Mouse (Mus musculus) heart, embryonic 14.5 days (tissue): ENCODE data around the gene Tubgcp2. TPM values are rescaled to one million over a fixed set of nuclear protein-coding genes. Genes with fewer than 3 reads are reported as not detected.

Experiments
- ATAC-seq: fragments of 200-750 bp; cut with Nextera tagmentation; 2 replicates; pipeline ENCODE4 v1.8.0; 2017; ENCODE audit warnings: low read depth, moderate TSS enrichment; ENCODE audit not compliant: insufficient number of reproducible peaks, insufficient read depth, low FRiP score
- H3K27ac ChIP-seq, 2 experiments: fragments of 200-500 bp in 1 of 2; fragments of 300-500 bp in 1 of 2; sonication (generic) in 1 of 2; replicated peaks in 1 of 2; 2 replicates each; pipeline ENCODE4 v1.5.1; 2012 to 2014; ENCODE audit warnings: low read depth in 2 of 2, low read length in 2 of 2, control low read depth in 1 of 2, mild to moderate bottlenecking in 1 of 2, mixed read lengths in 1 of 2; ENCODE audit not compliant: control insufficient read depth in 1 of 2, insufficient read depth in 1 of 2
- H3K27me3 ChIP-seq: fragments of 300-500 bp; sonication (generic); 2 replicates; pipeline ENCODE4 v1.6.1; 2014; ENCODE audit warnings: mild to moderate bottlenecking, low read length, control low read depth; ENCODE audit not compliant: control insufficient read depth, insufficient read depth
- H3K36me3 ChIP-seq: fragments of 300-500 bp; sonication (generic); 2 replicates; pipeline ENCODE4 v1.6.1; 2014; ENCODE audit warnings: mild to moderate bottlenecking, control low read depth, low read length, mixed read lengths; ENCODE audit not compliant: control insufficient read depth, insufficient read depth
- H3K4me1 ChIP-seq, 2 experiments: fragments of 200-500 bp in 1 of 2; fragments of 300-500 bp in 1 of 2; sonication (generic) in 1 of 2; 2 replicates each; pipeline ENCODE4 v1.6.1; 2012 to 2014; ENCODE audit warnings: low read length in 2 of 2, control low read depth in 1 of 2, mixed read lengths in 1 of 2; ENCODE audit not compliant: control insufficient read depth in 2 of 2, insufficient read depth in 2 of 2
- H3K4me2 ChIP-seq: fragments of 300-500 bp; sonication (generic); 2 replicates; pipeline ENCODE4 v1.6.1; 2014; ENCODE audit warnings: mild to moderate bottlenecking, low read length
- H3K4me3 ChIP-seq, 2 experiments: fragments of 200-500 bp in 1 of 2; fragments of 300-500 bp in 1 of 2; sonication (generic) in 1 of 2; 2 replicates each; pipeline ENCODE4 v1.5.1; 2012 to 2014; ENCODE audit warnings: low read length in 2 of 2, mild to moderate bottlenecking in 2 of 2, control low read depth in 1 of 2, low read depth in 1 of 2, moderate library complexity in 1 of 2; ENCODE audit not compliant: control insufficient read depth in 1 of 2, insufficient read depth in 1 of 2
- H3K9ac ChIP-seq: fragments of 300-500 bp; sonication (generic); 2 replicates; pipeline ENCODE4 v1.6.1; 2014; ENCODE audit warnings: mild to moderate bottlenecking, low read length
- H3K9me3 ChIP-seq: fragments of 300-500 bp; sonication (generic); 2 replicates; pipeline ENCODE4 v1.6.1; 2016; ENCODE audit warnings: low read length, control low read depth; ENCODE audit not compliant: control insufficient read depth
- WGBS: fragments of 180-500 bp; shearing (Covaris S2); extraction: QIAGEN DNeasy Blood & Tissue Kit; methylation state at CpG from one replicate; pipeline ENCODE4 v1.1.7; 2014; 5-methylcytosine and 5-hydroxymethylcytosine counted together
- polyA plus RNA-seq: library from polyadenylated mRNA; unstranded; fragments of >200 nt; fragmentation: Nextera tagmentation; extraction: Ambion mirVana; gene quantifications from 2 replicates; pipeline ENCODE4 v1.2.1, GENCODE M21; 2014

Gene Tubgcp2
- polyA plus RNA-seq, 1 experiment from 2014 or later, result 34.2 TPM

DNA sequence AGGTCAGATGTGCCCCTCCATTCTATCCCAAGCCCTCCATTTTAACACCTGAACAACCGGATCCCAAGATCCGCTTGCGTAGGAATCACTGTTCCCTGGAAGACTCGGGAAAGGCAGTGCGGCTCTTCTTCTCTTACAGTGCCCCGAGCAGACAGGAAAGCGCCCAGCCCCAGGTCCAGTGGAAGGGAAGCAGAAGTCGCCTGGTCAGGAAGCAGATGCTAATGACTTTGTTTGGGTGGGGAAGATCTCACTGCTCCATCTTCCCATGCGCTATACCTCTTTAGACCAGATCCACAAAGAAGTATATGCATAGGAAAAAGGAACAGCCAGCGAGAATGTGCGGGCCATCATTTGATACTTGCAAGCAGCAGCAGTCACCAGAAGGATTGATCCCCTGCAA lies 79.0 kb downstream of the Tubgcp2 start:
- no peak for ATAC-seq
- Histone ChIP-seq H3K9ac (no peak overlapping the region), H3K4me3 (no peak overlapping the region), H3K4me2 (no peak overlapping the region), H3K9me3 (no peaks in the 10 kb centered on the region), H3K4me1 (peaks cover 6 to 9% of the 10 kb centered on the region in 2 experiments), H3K27ac (no peak overlapping the region), H3K27me3 (peaks cover 5% of the 10 kb centered on the region), H3K36me3 (no peaks in the 10 kb centered on the region)
- 54% methylated on average over 11 of the region's 11 CpGs for WGBS

DNA sequence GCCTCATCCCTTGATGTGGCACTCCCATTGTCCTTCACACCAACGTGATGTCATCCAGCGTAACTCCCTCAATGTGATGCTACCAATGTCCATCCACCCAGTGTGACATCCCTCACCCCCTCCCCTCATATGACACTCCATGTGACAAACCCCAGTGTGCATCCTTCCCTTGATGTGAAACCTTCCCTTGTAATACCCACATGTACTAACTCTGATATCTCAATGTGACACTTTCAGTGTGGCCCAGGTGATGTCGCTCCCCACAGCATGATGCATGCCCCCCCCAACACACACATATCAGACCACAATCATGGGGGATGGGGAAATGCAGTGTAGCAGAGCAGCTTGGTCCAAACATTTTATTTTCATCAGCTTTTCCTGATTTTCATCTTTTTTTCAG lies 79.8 kb downstream of the Tubgcp2 start:
- 66% methylated on average over 3 of the region's 3 CpGs for WGBS
- Histone ChIP-seq H3K27me3 (peaks cover 5% of the 10 kb centered on the region), H3K4me3 (no peak overlapping the region)

DNA sequence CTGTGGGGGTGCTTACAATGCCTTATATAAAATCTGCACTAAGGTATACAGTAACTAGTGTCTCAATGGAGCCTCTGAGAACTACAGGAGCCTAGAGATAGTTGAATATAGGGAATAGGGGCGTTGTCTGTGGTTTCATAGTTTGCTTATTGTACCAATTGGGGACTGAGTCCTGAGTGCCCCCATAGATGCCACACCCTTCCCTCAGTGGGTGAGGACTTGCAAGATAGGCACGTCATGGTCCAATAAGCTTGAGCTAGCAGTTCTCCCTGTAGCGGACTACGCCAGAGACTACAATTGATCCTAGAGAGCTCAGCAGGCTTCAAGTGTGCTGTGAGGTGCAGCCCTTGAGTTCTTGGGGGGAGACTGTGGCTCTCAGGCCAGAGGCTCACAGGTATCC lies 81.0 kb downstream of the Tubgcp2 start:
- WGBS, result 86% methylated on average over 4 of the region's 4 CpGs
- H3K27me3 ChIP-seq, result peaks cover 5% of the 10 kb centered on the region

More for the DNA sequence above, 79.8 kb downstream of the Tubgcp2 start:
- H3K4me1 ChIP-seq, result peaks cover 6 to 9% of the 10 kb centered on the region in 2 experiments
- H3K9ac ChIP-seq, result no peak overlapping the region
- H3K36me3 ChIP-seq, result no peaks in the 10 kb centered on the region
- H3K27ac ChIP-seq, result no peak overlapping the region
- no peak overlapping the region for H3K4me2 ChIP-seq
- ATAC-seq, result no peak
- no peaks in the 10 kb centered on the region for H3K9me3 ChIP-seq

DNA sequence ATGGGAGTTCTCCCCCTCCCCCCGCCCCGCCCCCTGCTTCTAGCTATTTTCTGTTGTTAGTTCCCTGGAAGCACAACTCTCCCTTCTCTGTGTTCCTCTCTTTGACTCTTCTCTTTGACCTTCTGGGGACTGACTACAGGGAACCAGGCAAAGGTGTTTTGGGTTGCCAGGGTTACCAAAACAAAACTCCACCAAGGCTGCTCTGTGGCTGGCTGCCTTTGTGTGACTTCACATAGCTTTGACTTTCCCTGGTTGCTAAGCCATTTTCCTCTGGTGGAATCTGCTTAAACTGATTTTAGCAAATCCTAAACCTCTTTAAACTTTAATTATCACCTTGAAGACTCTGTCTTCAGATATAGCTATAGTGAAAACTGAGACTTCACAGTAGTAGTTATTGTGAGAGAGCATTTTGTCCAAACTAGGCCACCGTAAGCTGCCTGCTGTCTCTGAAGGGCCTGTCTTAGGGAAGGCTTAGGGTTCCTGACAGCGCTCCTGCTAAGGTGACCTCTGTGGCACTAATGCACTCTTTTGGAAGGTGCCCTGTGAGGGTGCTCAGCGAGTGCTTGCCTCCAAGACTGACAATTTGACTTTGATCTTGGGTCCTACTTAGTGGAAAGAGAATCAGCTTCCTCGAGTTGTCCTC lies 84.4 kb downstream of the Tubgcp2 start:
- ATAC-seq, result no peak
- Histone ChIP-seq H3K9me3 (no peaks in the 10 kb centered on the region), H3K4me3 (no peak overlapping the region), H3K27me3 (peaks cover 17% of the 10 kb centered on the region), H3K27ac (no peak overlapping the region), H3K36me3 (no peaks in the 10 kb centered on the region), H3K9ac (no peak overlapping the region), H3K4me1 (peaks cover 0 to 4% of the 10 kb centered on the region in 2 experiments; a peak in 1 of 4 replicates), H3K4me2 (no peak overlapping the region)
- WGBS, result 61% methylated on average over 6 of the region's 6 CpGs

More for the DNA sequence above, 81.0 kb downstream of the Tubgcp2 start:
- Histone ChIP-seq H3K27ac (no peak overlapping the region), H3K4me2 (no peak overlapping the region), H3K4me1 (peaks cover 6 to 11% of the 10 kb centered on the region in 2 experiments), H3K4me3 (no peak overlapping the region), H3K9me3 (no peaks in the 10 kb centered on the region), H3K36me3 (no peaks in the 10 kb centered on the region), H3K9ac (no peak overlapping the region)
- no peak for ATAC-seq

DNA sequence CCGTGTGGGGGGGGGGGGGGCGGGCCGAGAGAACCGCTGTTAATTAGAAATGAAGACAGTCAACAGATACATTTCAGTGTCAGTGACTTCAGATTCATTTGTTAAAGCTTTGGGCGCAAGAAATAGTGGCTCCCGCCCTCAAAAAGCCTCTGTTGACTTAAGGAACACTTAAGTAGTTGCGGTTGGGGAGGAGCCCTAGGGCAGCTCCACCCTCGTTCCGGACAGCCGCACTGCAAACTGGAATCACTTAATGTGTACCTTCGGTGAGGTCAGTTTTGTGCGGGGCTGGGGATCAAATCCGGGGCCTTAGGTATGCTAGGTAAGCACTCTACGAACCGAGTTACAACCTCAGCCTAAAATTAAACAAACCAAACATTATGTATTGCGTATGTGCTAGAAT lies 85.4 kb downstream of the Tubgcp2 start:
- Histone ChIP-seq H3K36me3 (no peaks in the 10 kb centered on the region), H3K27ac (no peak overlapping the region), H3K4me2 (peak overlapping the region; percentile 70), H3K4me3 (peak overlapping the region; percentile 56 to 62), H3K9ac (peak overlapping the region; percentile 67), H3K9me3 (no peaks in the 10 kb centered on the region), H3K27me3 (peaks cover 27% of the 10 kb centered on the region), H3K4me1 (peaks cover 0 to 4% of the 10 kb centered on the region in 2 experiments; a peak in 1 of 4 replicates)
- 7% methylated on average over 13 of the region's 16 CpGs for WGBS
- ATAC-seq, result no peak

DNA sequence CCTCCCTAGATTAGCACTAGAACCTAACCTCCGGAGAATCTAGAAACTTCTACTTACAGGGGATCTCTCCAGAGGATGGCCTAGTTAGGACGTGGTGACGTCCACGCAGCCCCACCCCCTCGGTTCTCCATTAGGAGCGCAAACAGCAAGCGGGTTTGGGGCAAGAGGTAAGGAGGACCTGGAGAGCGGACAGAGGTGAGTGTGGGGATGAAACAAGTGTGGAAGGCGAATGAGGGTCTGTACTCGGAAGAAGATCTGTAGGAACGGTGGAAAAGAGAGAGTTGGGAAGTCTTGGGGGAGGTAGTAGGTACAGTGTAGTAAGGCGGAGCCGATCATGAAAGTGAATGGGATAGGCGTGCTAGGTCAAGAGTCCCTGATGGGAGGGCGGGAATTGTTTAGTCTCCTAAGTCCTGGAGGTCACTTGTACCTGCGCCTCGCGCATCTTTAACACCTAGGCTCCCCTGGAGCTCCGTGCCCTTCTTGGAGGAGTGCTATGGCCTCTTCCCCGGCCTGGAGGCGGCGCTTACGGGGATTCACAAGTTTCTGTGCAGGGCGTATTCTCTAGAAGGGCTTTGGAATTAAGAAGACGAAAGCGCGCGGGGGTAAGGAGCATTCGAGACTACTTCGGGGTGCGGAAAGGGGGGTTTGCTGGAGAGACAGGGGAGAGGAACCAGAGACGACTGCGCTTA lies 86.0 kb downstream of the Tubgcp2 start:
- ATAC-seq, result peak; percentile 54
- Histone ChIP-seq H3K4me3 (peak overlapping the region; percentile 56 to 62), H3K9ac (peak overlapping the region; percentile 67), H3K27me3 (peaks cover 34% of the 10 kb centered on the region), H3K4me1 (peaks cover 0 to 4% of the 10 kb centered on the region in 2 experiments; a peak in 1 of 4 replicates), H3K27ac (peak overlapping the region; percentile 8 to 12; a peak in 2 of 4 replicates), H3K36me3 (no peaks in the 10 kb centered on the region), H3K4me2 (peak overlapping the region; percentile 70), H3K9me3 (no peaks in the 10 kb centered on the region)
- 1% methylated on average over 33 of the region's 33 CpGs for WGBS

DNA sequence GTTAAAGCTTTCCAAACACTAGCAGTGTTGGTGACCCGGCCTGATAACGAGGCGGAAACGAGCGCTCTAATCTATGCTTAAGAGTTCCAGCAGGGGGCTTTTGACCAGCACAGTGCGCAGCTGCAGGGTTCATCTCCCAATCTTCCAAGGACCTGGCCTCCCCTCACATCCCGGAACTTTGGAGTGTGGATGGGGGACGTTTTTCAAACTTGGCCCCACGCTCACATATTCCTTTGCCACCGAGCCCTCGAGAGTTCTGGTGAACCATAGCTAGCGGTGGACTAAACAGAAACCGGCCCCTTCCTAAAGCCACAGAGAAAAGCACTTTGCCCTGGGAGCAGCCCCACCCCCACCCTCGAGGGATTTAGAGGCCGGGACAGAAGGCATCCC lies 86.6 kb downstream of the Tubgcp2 start:
- under 1% methylated on average over 15 of the region's 15 CpGs for WGBS
- peak; percentile 64 for ATAC-seq
- H3K4me1 ChIP-seq, result peaks cover 0 to 4% of the 10 kb centered on the region in 2 experiments; a peak in 1 of 4 replicates
- no peaks in the 10 kb centered on the region for H3K9me3 ChIP-seq
- H3K27me3 ChIP-seq, result peaks cover 39% of the 10 kb centered on the region
- peak overlapping the region in 1 of 2 experiments; percentile 12; a peak in 1 of 4 replicates for H3K27ac ChIP-seq
- H3K36me3 ChIP-seq, result no peaks in the 10 kb centered on the region
- H3K4me3 ChIP-seq, result peak overlapping the region; percentile 56 to 62
- peak overlapping the region; percentile 70 for H3K4me2 ChIP-seq
- peak overlapping the region; percentile 67 for H3K9ac ChIP-seq
